Mouse (Mus musculus) embryo, embryonic 10 days (tissue): ENCODE measurements around the gene H2-Eb2.
A peak's percentile ranks its signal among the peaks of the same experiment; 100 is the strongest.
"Not testable (repeated sequence)": the region's sequence is repeated elsewhere in the genome, so short reads cannot be mapped to it uniquely, and the experiment has no call there.

Experiments
- DNase-seq: peaks from one replicate; pipeline ENCODE4 v3.0.0-alpha.2; 2015; ENCODE audit warnings: low spot score

Gene H2-Eb2

DNA sequence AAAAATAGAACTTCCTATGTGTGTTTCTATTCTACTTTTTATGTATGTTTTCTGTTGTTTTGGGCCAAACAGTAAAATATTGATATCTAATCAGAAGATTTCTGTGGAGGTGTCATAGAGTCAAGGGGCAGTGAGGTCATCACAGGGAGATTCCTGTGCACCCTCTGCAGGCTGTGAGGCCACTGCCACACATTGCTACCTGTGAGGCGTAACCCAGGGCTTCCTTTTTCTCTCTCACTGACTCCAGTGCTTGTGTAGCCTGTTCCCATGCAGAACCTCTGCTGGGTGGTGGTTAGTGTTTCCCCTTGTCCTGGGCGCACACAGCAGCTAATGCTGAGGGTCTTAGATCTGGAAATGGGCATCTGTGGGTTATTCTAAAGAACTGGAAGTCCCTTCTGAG, 19.1 kb upstream of the H2-Eb2 start:
- no peak for DNase-seq

- DNase-seq: no peak
These were observed 18.2 kb upstream of the H2-Eb2 start for GRCm38 (mm10) chr17:34307216-34307615.

- DNase-seq: no peak
These were observed 17.3 kb upstream of the H2-Eb2 start for GRCm38 (mm10) chr17:34308161-34308560.

- no peak for DNase-seq
These were observed 16.2 kb upstream of the H2-Eb2 start for GRCm38 (mm10) chr17:34309225-34309624.

- peak; percentile 70 for DNase-seq
These were observed 15.6 kb upstream of the H2-Eb2 start for GRCm38 (mm10) chr17:34309683-34310385.

DNA sequence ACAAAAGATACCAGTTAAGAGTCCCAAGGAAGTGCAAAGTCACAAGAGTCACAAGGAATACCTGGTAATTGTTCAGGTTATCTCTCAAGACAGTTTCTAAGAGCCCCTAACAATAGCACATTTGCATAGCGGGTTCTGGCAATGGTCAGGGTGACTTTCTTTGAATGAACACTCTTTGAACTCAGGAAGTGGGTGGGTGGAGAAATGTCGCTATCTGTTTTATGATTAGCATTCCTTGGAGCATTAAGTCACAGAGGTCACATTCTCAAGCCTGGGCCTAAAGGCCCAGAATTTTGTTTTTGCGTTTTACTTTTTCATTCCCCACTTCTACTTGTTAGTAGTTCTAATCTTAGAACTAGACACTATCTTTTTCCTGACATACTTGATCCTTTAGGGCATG, 14.9 kb upstream of the H2-Eb2 start:
- DNase-seq: not testable (repeated sequence)

DNA sequence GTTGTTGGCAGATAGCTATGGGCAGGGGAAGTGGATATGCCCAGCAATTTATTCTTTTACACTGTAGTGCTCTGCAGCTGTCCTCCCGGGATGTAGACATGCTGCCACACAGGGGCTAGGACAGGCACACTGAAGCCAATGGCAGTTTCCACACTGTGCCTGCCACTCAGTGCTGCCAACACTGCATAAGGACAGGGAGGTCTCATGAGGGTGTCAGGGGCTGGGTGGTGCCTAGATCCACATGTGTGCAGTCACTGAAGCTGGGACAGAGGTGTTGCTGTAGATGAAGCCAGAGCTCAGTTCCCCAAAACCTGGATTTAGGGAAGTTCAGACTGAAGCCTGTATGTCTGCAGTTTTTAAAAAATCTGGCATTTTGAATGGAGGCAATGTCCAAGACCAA, 13.3 kb upstream of the H2-Eb2 start:
- no peak for DNase-seq

DNA sequence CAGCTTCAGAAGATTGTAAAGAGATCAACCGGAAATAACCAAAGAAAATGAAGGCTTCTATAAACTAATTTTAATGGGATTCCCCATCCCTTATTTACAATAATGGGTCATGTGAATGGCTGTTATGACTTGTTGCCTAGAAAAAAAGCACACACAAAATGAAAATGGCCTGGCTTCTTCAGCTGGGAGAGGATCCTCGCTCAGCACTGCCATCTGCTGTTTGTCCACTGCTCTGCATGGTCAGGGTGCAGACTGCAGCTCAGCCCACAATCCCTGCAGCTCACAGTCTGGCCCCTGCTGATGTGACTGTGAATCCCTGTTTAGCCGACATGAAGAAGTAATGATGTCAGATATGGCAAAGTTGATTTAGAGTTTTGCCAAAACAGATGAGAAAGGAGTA, 12.1 kb upstream of the H2-Eb2 start:
- peak; percentile 85 for DNase-seq

- DNase-seq: no peak
These were observed 11.2 kb upstream of the H2-Eb2 start for GRCm38 (mm10) chr17:34314286-34314685.

GRCm38 (mm10) chr17:34315512-34315911, 10.0 kb upstream of the H2-Eb2 start:
- DNase-seq: no peak

DNA sequence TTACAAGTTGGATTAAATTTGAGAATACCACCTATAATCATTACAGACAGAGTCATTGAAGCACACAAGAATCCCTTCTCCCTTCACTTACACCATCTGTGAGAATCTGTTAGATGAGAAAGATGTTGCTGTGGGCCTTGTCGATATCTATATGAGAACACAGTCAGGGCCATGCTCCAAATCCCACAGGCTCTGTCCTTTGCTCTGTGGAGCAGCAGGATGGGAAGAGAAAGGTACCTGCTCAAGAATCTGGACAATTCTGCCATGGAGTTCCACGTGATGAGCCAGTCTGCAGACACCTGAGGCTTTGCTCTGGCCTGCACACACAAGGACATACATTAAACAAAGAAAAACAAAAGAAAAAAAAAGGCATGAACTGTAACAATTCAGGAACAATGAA, 8.8 kb upstream of the H2-Eb2 start:
- no peak for DNase-seq

GRCm38 (mm10) chr17:34317275-34317674, 8.2 kb upstream of the H2-Eb2 start:
- no peak for DNase-seq

- no peak for DNase-seq
These were observed 908 bp downstream of the H2-Eb2 start for GRCm38 (mm10) chr17:34326373-34326772.

- no peak for DNase-seq
These were observed 4.3 kb downstream of the H2-Eb2 start for GRCm38 (mm10) chr17:34329807-34330206.

GRCm38 (mm10) chr17:34331200-34331599, 5.7 kb downstream of the H2-Eb2 start:
- no peak for DNase-seq

DNA sequence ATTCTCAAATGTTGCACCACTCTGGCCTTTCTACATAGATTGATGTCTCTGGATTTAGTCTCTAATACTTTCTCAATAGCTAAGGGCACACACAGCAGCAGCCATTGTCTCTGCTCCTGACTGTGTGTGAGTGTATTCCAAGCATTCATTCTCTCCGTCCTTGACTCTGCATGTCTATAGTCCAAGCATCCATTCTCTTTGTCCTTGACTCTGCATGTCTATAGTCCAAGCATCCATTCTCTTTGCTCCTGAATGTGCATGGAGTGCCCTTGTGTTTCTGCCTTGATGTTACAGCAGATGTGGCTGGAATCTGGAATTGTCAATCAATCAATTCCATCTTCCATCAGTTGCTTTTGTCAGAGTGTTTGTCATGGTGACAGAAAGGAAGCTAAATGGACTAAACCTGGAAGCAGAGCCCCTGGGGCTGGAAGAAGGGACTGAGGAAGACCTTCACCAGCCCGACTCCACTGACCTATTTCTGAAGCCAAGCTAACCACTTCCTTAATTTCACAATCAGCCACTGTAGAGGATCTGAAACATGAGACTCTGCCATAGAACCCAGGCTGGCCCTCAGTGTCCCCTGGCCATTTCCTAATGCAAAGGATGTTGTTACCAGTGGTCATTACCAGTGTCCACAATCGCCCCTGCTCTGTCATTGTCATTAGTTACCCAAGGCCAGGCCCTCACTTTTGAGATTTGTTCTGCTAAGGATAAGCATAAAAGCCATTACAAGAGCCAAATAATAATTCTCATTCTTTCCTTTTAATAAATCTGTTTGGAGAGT, 15.3 kb downstream of the H2-Eb2 start:
- DNase-seq: no peak

DNA sequence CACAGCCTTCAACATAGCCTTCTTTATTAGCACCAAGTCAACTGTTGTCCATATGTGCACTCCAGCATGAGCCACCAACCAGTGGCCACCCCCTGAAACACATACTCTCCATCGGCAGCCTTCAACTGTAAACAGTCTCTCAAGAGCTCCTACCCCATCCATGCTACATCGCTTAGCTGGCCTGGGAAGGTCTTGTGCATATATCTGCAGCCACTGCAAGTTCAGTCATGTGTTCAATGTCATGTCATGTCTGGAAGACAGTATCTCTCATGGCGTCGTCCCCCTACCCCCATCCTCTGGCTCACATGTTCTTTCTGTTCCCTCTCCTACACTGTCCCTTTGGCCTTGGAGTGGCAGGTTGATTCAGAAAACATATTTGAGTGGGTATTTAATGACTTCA, 19.4 kb downstream of the H2-Eb2 start:
- DNase-seq: no peak

DNA sequence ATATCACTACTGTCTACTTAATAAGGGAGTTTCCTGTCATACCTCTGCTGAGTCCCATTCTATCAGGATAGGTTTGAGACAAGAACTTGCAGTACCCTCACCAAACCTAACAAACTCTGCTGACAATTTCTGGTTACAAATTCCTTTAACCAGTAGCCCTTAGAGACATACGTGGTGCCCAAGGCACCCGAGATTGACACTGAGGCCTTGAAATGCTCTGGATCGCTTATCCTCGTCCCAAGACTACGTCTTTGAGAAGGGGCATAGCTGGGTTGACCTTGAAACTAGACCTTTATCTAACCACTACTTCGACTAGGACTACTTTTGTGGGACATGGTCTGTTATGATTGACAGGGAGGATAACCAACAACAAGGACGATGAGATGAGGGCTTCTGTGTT, 20.0 kb downstream of the H2-Eb2 start:
- DNase-seq: no peak

DNA sequence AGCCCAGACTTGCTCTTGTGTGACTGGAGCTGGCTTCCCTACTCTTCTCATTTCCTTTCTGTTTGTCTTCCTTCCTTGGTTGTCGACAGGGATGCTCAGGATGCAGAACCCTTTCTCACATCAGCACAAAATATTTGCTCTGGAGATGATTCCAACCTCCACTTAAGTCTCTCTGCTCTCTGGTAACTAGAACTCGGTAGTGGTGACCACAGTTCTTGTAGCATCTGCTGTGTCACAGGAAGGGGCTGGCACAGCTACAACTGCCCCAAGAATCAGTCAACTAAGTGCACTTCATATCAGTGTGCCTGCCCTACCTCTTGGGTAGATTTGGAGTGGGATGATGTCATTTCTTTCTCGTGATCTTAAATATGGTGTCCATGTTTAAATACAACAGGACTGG, 20.6 kb downstream of the H2-Eb2 start:
- no peak for DNase-seq

DNA sequence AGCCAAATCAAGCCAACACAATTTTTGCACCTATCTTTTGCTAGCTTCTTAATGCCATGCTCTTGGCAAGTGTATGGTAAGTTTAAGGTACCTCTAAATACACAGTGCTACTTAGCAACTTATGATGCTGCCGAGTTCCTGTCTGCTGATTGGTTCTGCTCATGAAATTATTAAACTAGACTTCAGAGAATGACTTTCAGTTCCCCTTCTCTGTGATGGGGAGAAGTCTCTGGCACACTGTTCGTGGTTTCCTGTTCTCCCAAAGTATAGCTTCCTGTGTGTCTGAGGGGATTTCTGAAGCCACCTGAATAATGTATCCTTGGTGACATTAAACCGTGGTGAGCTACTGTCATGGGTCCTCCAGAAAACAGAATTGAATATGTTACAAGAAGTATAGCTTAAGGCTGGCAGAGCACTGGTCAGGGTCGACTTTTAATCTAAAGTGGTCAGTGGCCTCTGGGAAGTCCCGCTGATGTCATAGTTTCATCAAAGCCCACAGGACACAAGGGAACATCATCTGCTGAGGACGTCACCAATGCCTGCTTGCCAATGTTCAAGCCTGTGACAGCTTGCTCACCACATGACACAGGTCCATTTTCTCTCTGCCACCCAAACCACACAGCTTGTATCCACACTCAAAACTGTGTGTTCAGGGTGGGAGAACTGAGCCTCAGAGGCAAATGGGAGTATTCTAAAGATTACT, 22.3 kb downstream of the H2-Eb2 start:
- DNase-seq: no peak

GRCm38 (mm10) chr17:34349429-34349828, 24.0 kb downstream of the H2-Eb2 start:
- peak; percentile 90 for DNase-seq

DNA sequence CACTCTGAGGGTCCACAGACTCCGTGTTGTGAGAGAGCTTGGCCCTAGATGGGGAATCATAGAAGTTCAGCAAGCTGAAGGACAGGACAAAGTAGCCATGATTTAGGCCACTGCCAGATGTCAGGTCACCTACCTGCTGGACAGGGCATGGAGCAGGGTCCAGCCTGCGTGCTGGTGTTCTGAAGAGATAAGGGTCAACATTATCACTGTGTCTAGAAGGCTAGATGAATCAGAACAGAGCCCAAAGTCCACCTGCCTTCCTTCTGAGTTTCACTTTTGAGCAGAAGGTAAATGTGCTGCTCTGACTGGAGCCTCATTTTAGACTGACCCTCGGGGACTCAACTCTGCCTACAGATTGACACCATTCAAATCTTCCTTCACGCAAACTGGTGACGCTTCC, 29.1 kb downstream of the H2-Eb2 start, which contains the start of gene Btnl2:
Gene Btnl2 (plus strand): TSS at position 284 of the 400 bp plus-strand sequence.
- DNase-seq: no peak

GRCm38 (mm10) chr17:34354940-34355339, 29.5 kb downstream of the H2-Eb2 start:
- DNase-seq: no peak
